Mouse (Mus musculus): ENCODE results near the gene Camta1.

Camta1 gene

DNA sequence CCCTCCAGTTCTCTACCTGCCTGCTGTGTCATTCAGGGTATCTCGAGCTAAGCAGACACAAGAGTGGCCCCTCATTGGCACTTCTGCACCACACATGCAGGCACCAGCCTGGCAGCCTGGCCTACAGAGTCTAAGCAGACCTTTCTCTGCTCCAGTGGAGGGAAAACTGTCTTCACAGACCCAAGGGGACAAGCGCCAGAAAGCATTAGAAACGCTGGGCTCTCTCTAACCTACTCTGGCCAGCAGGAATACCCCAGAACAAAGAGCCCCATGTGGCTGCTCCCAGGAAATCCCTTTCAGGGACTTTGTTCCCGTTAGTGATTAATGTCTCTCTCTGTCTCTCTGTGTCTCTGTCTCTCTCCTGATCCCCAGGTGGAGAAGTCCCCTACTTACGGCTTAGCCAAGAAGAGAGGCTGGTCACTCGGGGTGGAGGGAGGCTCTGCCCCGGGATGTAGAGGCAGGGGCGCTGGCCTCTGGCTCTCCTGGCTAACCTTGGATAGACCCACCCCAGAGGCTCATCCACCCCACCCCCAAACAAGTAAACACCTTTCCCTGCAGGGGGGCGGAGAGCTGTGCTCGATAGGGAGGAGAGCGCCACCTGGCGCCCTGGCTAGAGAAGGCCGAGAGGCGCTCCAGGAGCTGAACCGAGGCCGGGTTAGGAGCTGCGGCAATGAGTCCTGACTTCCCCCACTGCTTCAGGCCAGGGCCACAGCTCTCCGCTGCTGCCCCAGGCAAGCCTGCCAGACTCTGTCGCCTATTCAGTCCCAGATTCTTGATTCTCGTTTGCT, 722.4 kb downstream of the Camta1 start:
- peak; percentile 77 to 79 for DNase-seq

DNA sequence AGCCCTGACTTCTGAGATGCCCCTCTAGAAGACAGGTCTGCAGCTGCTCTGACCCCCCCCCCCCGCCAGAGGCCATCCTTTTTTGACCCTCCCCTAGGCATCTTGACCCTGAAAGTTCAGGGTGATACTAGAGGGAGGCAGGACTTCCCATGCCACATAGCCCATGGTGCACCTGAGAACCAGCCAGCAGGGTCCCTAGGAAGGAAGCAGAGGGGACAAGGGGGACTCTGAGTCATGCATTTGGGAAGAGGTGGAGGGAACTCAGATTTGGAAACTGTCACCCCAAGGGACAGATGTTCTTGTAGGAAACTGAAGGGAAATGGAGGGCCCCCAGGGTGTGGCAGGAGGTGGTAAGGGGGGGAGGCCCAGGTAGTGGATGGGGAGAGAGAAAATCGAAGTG, 723.1 kb downstream of the Camta1 start:
- DNase-seq, result no peak

- peak; percentile 7 to 53 for DNase-seq
These were observed 723.5 kb downstream of the Camta1 start for GRCm38 (mm10) chr4:151138135-151138534.

GRCm38 (mm10) chr4:151137701-151138100, 724.0 kb downstream of the Camta1 start:
- no peak for DNase-seq

GRCm38 (mm10) chr4:151135491-151135890, 726.2 kb downstream of the Camta1 start:
- DNase-seq, result no peak

GRCm38 (mm10) chr4:151133760-151134159, 727.9 kb downstream of the Camta1 start:
- no peak for DNase-seq

DNA sequence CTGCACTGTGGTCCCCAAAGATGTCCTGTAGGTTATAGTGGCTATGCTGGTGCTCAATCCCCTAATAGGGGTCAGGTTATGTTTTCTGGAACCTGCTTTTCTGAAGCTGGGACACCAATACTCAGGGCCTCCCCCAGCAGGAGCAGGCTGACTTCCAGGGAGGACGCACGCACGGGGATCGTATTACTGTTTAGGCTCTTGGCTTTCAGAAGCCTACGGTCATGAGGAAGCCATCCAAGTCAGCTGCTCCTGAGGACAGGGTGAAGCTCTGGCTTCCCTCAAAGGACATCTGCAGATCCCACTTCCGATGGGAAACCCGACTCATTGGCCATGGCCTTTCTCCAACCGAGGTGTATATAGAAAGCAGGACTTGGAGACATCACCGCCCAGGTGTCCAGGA, 729.2 kb downstream of the Camta1 start:
- DNase-seq, result no peak

GRCm38 (mm10) chr4:151130756-151131490, 730.8 kb downstream of the Camta1 start:
- DNase-seq, result no peak

DNA sequence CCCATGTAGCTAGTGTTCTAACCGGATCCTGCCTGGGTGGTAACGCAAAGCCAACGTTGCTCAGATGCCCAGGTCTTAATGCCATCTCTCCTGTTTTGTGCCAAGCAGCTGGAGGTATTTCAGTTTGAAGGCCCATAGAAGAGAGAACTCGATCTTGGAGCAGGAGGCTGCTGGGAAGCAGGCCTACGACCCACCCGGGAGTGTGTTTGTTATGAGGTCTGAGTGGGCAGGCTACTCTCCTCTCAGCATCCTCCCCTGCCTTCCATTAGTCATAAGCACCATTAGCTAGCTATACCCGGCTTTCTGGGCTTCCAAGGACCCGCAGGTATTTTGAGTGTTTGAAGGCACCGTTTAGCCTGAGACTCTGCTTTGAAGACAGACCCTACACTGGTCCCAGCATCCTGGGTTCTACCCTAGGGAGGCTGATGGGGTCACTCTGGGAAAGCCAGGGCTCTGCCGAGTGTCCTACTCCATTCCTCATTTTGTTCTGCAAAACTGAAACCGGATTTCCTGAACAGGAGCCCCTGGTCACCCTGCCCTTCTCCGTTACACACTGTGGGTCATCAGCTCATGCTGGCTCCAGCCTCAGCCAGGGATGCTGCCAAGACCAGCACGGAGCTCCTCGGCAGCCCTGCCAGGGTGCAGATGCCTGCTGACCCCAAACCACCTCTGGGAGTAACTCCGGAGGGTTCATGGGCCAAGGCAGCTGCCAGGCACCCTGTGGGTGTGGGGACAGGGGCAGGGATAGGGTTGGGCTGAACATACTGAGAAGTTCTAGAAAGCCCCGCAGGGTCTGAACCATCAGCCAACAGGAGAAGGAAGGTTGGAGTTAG, 731.7 kb downstream of the Camta1 start:
- DNase-seq, result no peak

GRCm38 (mm10) chr4:151128641-151129541, 732.8 kb downstream of the Camta1 start:
- peak in 1 of 2 experiments; percentile 30 for DNase-seq

GRCm38 (mm10) chr4:151127636-151128548, 733.8 kb downstream of the Camta1 start:
- no peak for DNase-seq

- DNase-seq, result no peak
These were observed 742.8 kb downstream of the Camta1 start for GRCm38 (mm10) chr4:151118883-151119282.

- DNase-seq, result no peak
These were observed 747.1 kb downstream of the Camta1 start for GRCm38 (mm10) chr4:151114574-151114973.

- DNase-seq, result no peak
These were observed 750.5 kb downstream of the Camta1 start for GRCm38 (mm10) chr4:151111226-151111625.

GRCm38 (mm10) chr4:151108834-151109241, 752.8 kb downstream of the Camta1 start:
- no peak for DNase-seq

- DNase-seq, result peak; percentile 84 to 92
These were observed 753.5 kb downstream of the Camta1 start for GRCm38 (mm10) chr4:151108028-151108771.

- DNase-seq, result no peak
These were observed 754.3 kb downstream of the Camta1 start for GRCm38 (mm10) chr4:151107131-151108001.

DNA sequence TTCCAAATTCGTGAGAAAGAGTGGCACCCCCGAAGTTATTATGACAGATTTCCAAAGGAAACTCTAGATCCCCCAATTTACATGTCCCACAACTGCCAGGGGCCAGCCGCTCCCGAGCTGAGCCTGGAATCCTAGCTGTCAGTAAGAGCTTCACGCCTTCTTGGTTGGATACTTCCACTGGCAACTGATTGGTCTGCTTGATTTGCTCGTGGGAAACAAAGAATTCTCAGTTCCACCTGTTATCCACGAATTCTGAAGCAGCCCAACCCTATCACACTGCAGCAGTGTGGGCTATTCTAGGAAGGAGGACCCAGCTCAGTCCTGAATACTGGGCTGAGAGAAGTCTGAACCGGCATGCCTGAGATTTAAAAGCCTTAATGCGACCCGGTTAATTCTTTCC, 755.2 kb downstream of the Camta1 start:
- no peak for DNase-seq

DNA sequence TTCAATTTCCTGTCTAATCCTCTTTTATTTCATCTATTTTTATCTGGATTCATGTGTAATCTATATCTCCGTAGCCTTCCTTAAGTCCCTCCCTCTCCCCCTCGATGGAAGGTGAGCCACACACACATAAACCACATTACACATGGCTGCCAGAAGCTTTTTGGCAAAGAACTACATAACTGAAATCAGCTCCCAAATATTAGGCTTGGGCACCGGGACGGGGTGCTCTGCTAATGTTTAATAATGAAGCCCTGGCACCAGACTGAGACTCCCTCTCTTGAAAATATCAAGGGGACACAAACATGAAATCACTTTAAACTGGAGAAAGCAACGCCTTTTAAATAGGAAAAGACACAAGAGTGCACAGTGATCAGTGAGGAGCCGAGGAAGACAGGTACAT, 755.8 kb downstream of the Camta1 start:
- DNase-seq, result no peak

Measured in kidney, postnatal 25 days (tissue).